Mouse (Mus musculus): ENCODE data around the gene Pifo. TPM values are rescaled to one million over a fixed set of nuclear protein-coding genes. Genes with fewer than 3 reads are reported as not detected.
"Not testable (repeated sequence)": the region's sequence is repeated elsewhere in the genome, so short reads cannot be mapped to it uniquely, and the experiment has no call there.

The Pifo gene
- polyA plus RNA-seq, 1 experiment from 2014 or later: 0.21 TPM

DNA sequence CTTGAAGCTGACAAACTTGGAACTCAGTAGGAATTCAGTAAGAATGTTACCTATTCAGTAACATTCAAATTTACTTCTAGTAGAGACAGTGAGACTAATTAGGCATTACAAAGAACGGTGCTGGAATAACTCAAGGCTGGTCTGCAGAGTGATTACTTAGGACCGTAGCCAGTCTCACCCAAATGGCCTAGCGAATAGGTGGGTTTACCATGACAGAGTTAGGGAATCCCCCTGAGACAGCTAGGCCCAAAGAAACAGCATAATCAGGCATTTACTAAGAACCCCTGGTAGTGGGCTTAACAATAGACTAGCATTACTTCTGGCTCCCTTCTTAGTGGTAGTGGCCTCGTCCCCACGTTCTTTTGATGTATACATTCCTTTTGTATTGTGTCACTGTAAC, 24.8 kb downstream of the Pifo start:
- 64% methylated on average over 5 of the region's 5 CpGs for WGBS
- not testable (repeated sequence) for DNase-seq (ENCODE audit: low spot score); H3K4me1 ChIP-seq; H3K27me3 ChIP-seq (replicated peaks; ENCODE audit: low read depth, poor library complexity, severe bottlenecking); H3K4me3 ChIP-seq; H3K36me3 ChIP-seq (replicated peaks); H3K27ac ChIP-seq (replicated peaks); H3K9me3 ChIP-seq

DNA sequence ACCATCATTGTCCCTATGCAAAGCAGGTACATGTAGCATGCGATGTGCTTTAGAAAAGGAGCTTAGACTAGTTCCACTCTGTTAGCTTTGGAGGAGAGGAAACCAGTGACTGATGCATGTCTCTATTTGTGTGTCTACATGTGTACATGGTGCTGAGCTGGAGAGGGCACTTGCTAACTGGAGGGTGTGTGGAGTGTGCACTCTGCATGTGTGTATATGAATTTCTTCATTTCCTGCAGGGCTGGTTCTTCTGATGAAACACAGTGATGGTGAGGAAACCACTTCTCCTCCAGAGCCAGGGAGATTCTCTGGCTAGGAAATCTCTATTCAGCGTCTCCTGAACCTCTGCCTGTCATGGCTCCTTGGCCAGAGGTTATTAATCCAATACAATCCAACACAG, 40.3 kb downstream of the Pifo start:
- Histone ChIP-seq H3K4me1 (no peaks in the 10 kb centered on the region), H3K9me3 (no peaks in the 10 kb centered on the region), H3K4me3 (no peak overlapping the region), H3K27ac (replicated peaks) (no peak overlapping the region), H3K27me3 (replicated peaks; ENCODE audit: low read depth, poor library complexity, severe bottlenecking) (no peaks in the 10 kb centered on the region), H3K36me3 (replicated peaks) (peaks cover 19% of the 10 kb centered on the region)
- WGBS: 90% methylated on average over 2 of the region's 2 CpGs
- DNase-seq (ENCODE audit: low spot score): no peak

DNA sequence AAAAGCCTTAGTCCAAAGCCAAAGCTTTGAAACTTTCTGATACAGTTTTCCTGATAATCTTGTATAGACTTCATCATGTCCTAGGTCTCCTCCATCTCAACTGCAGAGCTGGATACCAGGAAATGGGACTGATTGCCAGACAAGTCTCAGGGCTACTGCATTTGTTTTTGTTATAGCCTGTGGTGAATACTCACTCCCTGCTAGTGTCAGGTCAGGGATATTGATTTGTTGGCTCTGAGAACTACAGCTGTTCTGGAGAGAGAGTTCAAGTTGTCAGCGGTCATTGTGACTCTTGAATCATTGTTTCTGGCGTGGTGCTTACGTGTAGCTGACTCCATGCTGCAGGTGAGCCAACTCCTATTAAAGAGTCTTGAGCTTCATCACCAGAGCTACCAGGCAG, 41.0 kb downstream of the Pifo start, which contains the start of gene Ovgp1:
Gene Ovgp1, plus strand, starts transcription at position 301 of the 400 bp plus-strand sequence.
- Histone ChIP-seq H3K9me3 (no peaks in the 10 kb centered on the region), H3K4me1 (no peaks in the 10 kb centered on the region), H3K27ac (replicated peaks) (no peak within 1 kb of the TSS), H3K27me3 (replicated peaks; ENCODE audit: low read depth, poor library complexity, severe bottlenecking) (no peaks in the 10 kb centered on the region), H3K36me3 (replicated peaks) (peaks cover 27% of the 10 kb centered on the region), H3K4me3 (no peak within 1 kb of the TSS)
- DNase-seq (ENCODE audit: low spot score): no peak
- 86% methylated on average over 3 of the region's 3 CpGs for WGBS

DNA sequence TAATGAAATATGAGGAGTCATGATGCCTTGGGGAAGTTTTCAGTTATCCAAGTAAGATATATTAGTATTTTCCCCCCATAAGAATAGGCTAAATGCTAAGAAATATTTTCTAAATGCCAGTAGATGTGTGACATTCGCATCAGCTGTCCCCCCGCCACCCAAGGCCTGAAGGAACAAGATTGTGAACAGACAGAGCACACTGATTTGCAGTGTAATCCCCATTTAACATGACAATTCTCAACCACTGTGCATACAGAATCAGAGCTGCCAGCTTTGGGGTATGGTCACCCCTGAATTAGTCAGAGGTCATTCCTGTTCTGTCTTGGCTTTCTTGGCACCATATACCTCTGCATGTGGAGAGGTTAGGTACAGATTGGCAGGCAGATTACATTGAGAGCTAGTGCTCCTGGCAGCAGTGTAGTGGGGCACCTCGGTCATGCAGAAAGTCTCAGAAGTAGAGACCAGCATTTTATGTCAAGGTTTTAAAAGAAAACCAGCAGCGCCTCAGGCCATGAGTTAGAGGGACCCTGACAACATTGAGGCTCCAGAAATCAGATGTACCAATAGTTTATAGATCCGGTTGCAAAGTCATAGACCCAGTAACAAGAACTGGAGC, 42.5 kb downstream of the Pifo start:
- Histone ChIP-seq H3K36me3 (replicated peaks) (peaks cover 42% of the 10 kb centered on the region), H3K27ac (replicated peaks) (no peak overlapping the region), H3K27me3 (replicated peaks; ENCODE audit: low read depth, poor library complexity, severe bottlenecking) (no peaks in the 10 kb centered on the region), H3K9me3 (no peaks in the 10 kb centered on the region), H3K4me3 (no peak overlapping the region), H3K4me1 (no peaks in the 10 kb centered on the region)
- WGBS: 83% methylated on average over 5 of the region's 5 CpGs
- no peak for DNase-seq (ENCODE audit: low spot score)

DNA sequence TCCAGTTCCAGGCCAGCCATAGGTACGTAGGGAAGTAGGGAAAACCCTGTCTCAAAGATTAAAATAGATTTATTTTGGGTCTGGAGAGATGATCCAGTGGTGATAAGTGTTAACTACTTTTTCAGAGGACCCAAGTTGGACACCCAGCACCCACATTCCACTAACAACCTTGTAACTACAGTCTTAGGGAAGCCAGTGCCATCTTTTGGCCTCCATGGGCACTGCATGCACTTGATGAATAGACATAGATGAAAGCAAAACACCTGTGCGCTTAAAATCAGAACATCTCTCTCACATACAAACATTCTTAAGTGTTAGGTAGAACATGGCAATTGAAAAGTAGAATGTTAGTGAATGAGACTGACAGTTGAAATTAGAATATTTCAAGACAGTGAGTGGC, 53.7 kb downstream of the Pifo start:
- H3K4me1 ChIP-seq: peaks cover 26% of the 10 kb centered on the region
- WGBS: 94% methylated on average over 2 of the region's 2 CpGs
- peak overlapping the region; percentile 97 for H3K4me3 ChIP-seq
- H3K27ac ChIP-seq (replicated peaks): no peak overlapping the region
- no peaks in the 10 kb centered on the region for H3K9me3 ChIP-seq
- H3K27me3 ChIP-seq (replicated peaks; ENCODE audit: low read depth, poor library complexity, severe bottlenecking): no peaks in the 10 kb centered on the region
- H3K36me3 ChIP-seq (replicated peaks): peaks cover 69% of the 10 kb centered on the region
- no peak for DNase-seq (ENCODE audit: low spot score)

DNA sequence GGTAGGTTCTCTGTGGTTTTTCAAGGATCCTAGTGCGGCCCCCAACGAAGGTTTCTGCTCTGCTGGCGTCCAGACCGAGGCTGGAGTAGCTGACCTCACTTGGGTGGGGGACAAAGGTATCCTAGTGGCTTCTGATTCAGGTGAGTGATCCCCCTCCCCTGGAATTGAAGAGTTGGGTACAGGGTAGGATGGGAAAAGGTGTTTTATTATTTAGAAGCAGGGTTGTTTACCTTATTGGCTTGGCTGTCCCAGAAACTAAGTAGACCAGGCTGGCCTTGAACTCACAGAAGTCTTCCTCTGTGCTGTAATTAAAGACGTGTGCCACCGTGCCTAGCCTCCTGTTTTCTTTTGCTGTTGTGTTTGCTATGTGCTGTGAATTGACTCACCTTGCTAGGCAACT, 54.4 kb downstream of the Pifo start, which contains the start of gene Atp5f1:
Gene Atp5f1, minus strand, starts transcription at position 101 of the 400 bp plus-strand sequence.
- DNase-seq (ENCODE audit: low spot score): no peak
- Histone ChIP-seq H3K27ac (replicated peaks) (peak within 1 kb of the TSS; percentile 96), H3K4me1 (peaks cover 26% of the 10 kb centered on the region), H3K36me3 (replicated peaks) (peaks cover 69% of the 10 kb centered on the region), H3K27me3 (replicated peaks; ENCODE audit: low read depth, poor library complexity, severe bottlenecking) (no peaks in the 10 kb centered on the region), H3K4me3 (peak within 1 kb of the TSS; percentile 97), H3K9me3 (no peaks in the 10 kb centered on the region)
- 4% methylated on average over 6 of the region's 6 CpGs for WGBS

DNA sequence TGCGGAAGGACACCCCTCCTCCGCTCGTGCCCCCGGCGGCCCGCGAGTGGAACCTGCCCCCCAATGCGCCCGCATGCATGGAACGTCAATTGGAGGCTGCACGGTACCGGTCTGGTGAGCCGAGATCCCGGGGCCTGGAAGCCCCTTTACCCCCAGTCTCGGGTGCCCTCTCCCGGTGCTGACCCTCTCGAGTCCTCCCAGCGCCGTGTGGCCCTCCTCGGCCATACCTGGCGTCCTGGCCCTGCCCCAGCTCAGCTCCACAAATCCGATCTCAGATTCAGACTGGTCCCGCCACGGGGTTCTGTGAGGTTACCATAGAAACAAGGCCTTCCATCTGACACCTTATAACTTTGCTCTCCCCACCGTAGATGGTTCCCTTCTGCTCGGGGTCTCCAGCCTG, 54.9 kb downstream of the Pifo start:
- Histone ChIP-seq H3K4me1 (peaks cover 26% of the 10 kb centered on the region), H3K9me3 (no peaks in the 10 kb centered on the region), H3K27me3 (replicated peaks; ENCODE audit: low read depth, poor library complexity, severe bottlenecking) (no peaks in the 10 kb centered on the region), H3K36me3 (replicated peaks) (peaks cover 69% of the 10 kb centered on the region), H3K4me3 (peak overlapping the region; percentile 97), H3K27ac (replicated peaks) (peak overlapping the region; percentile 96)
- WGBS: under 1% methylated on average over 26 of the region's 26 CpGs
- DNase-seq (ENCODE audit: low spot score): no peak

DNA sequence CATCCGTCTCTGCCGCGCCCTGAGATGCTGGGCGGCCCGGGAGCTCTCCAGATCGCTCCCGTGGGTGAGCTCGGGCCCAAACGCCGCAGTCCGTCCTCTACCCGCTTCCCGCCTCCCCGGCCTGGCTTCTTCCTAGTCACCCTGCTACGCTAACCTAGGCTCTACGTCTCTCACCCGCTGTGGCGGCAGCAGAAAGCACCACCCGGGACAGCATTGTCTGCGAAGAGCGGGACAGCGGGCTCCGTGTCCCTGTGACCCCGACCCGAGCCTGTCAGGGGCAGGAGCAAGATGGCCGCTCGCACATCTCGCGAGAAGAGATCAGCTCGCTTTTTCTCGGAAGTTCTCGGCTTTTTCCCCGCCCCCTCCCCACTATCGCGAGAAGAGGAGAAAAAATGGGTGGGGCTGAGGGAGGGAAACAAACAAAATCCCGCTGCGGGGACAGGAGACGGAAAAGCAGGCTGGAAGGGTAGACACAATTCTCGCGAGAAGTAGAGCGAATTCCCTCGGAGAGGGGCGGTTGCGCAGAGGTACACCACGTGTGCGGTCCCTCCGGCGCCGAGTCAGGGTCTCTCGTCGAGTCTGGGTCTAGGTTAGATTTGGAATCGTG, 55.4 kb downstream of the Pifo start, which contains the start of gene Wdr77:
Gene Wdr77, plus strand, starts transcription at position 396 of the 607 bp plus-strand sequence.
- Histone ChIP-seq H3K4me1 (peaks cover 26% of the 10 kb centered on the region), H3K27me3 (replicated peaks; ENCODE audit: low read depth, poor library complexity, severe bottlenecking) (no peaks in the 10 kb centered on the region), H3K27ac (replicated peaks) (peak within 1 kb of the TSS; percentile 96), H3K36me3 (replicated peaks) (peaks cover 69% of the 10 kb centered on the region), H3K9me3 (no peaks in the 10 kb centered on the region), H3K4me3 (peak within 1 kb of the TSS; percentile 97)
- DNase-seq (ENCODE audit: low spot score): peak; percentile 98
- WGBS: under 1% methylated on average over 52 of the region's 52 CpGs

DNA sequence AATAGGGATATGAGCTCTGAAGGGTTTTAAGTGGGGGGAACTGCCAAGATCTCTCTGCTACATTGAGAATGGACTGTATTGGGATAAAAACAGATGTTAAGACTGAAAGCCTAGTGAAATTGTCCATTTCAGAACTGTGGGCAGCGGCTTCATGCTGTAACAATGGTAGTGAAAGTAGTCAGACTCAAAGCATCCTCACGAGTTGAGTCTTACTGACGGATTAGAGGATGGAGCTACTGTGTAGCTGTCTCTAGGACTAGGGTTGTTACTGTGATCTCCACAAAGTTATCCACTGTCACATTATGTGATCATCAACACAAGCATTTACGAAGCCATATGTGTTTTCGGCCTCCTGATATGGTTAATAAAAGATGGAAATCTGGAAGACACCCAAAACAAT, 56.2 kb downstream of the Pifo start:
- peaks cover 26% of the 10 kb centered on the region for H3K4me1 ChIP-seq
- peaks cover 69% of the 10 kb centered on the region for H3K36me3 ChIP-seq (replicated peaks)
- peak overlapping the region; percentile 96 for H3K27ac ChIP-seq (replicated peaks)
- peak overlapping the region; percentile 97 for H3K4me3 ChIP-seq
- no peak for DNase-seq (ENCODE audit: low spot score)
- no peaks in the 10 kb centered on the region for H3K9me3 ChIP-seq
- no peaks in the 10 kb centered on the region for H3K27me3 ChIP-seq (replicated peaks; ENCODE audit: low read depth, poor library complexity, severe bottlenecking)
- 49% methylated on average over 5 of the region's 5 CpGs for WGBS

DNA sequence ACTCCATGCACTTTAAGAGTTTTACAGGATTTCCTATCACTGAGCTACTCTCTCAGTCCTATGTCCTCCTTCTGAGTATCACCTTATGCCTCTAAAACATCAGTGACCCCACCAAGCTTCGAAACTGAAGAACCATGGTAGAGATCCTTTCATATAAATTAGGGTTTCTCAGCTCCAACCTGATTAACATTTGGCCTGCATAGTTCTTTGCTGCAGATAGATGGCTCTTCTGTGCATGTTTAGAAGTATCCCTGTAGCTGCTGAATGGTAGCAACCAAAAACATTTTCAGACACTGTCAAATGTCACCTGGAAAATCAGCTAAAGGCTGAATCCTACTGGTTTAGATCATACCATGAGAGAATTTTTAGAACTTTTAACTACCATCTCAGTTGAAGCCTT, 57.2 kb downstream of the Pifo start:
- Histone ChIP-seq H3K27ac (replicated peaks) (no peak overlapping the region), H3K4me1 (peaks cover 26% of the 10 kb centered on the region), H3K9me3 (no peaks in the 10 kb centered on the region), H3K4me3 (peak overlapping the region; percentile 97), H3K36me3 (replicated peaks) (peaks cover 69% of the 10 kb centered on the region), H3K27me3 (replicated peaks; ENCODE audit: low read depth, poor library complexity, severe bottlenecking) (no peaks in the 10 kb centered on the region)
- DNase-seq (ENCODE audit: low spot score): no peak
- WGBS: 94% methylated on average over 1 of the region's 1 CpGs

DNA sequence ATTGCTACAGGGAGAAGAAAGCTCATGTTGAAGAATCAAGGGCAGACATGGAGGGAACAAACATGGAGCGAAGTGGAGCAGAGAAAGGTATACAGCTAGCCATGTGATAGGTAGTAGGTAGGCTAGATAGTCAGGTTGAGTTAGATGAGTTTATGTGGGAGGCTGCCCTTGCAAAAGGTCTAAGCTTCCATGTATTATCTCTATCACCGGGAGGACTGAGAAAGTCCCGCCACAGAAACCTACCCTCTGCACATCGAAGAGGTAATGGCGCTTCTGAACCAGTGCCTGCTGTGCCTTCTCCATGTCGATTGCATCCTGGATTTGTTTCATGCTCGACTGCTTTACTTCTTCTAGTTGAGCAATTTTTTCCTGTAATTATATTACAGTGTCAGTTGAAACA, 63.1 kb downstream of the Pifo start:
- no peaks in the 10 kb centered on the region for H3K9me3 ChIP-seq
- no peak overlapping the region for H3K27ac ChIP-seq (replicated peaks)
- peaks cover 100% of the 10 kb centered on the region for H3K36me3 ChIP-seq (replicated peaks)
- no peak overlapping the region for H3K4me3 ChIP-seq
- H3K4me1 ChIP-seq: no peaks in the 10 kb centered on the region
- H3K27me3 ChIP-seq (replicated peaks; ENCODE audit: low read depth, poor library complexity, severe bottlenecking): no peaks in the 10 kb centered on the region
- WGBS: 94% methylated on average over 7 of the region's 7 CpGs
- DNase-seq (ENCODE audit: low spot score): no peak

Data from embryonic facial prominence, embryonic 10.5 days (tissue).